Mouse (Mus musculus) neural tube, embryonic 12.5 days (tissue): ENCODE results near the gene Tank. TPM values are rescaled to one million over a fixed set of nuclear protein-coding genes. Genes with fewer than 3 reads are reported as not detected.

ENCODE experiments used
- ATAC-seq: fragments of 200-750 bp; cut with Nextera tagmentation; 2 replicates; pipeline ENCODE4 v1.8.0; 2017; ENCODE audit warnings: low read depth, mild to moderate bottlenecking, moderate TSS enrichment, moderate library complexity; ENCODE audit not compliant: low FRiP score
- H3K27ac ChIP-seq: fragments of 300-500 bp; sonication (generic); 2 replicates; pipeline ENCODE4 v1.5.1; 2016
- H3K27me3 ChIP-seq: fragments of 300-500 bp; sonication (generic); replicated peaks from 2 replicates; pipeline ENCODE4 v1.6.1; 2016; ENCODE audit warnings: mild to moderate bottlenecking
- H3K36me3 ChIP-seq: fragments of 300-500 bp; sonication (generic); 2 replicates; pipeline ENCODE4 v1.6.1; 2016; ENCODE audit warnings: mild to moderate bottlenecking
- H3K4me1 ChIP-seq: fragments of 300-500 bp; sonication (generic); 2 replicates; pipeline ENCODE4 v1.6.1; 2016
- H3K4me2 ChIP-seq: fragments of 300-500 bp; sonication (generic); replicated peaks from 2 replicates; pipeline ENCODE4 v1.6.1; 2016; ENCODE audit warnings: mild to moderate bottlenecking
- H3K4me3 ChIP-seq: fragments of 300-500 bp; sonication (generic); 2 replicates; pipeline ENCODE4 v1.5.1; 2016
- H3K9ac ChIP-seq: fragments of 300-500 bp; sonication (generic); 2 replicates; pipeline ENCODE4 v1.6.1; 2016; ENCODE audit warnings: mild to moderate bottlenecking
- H3K9me3 ChIP-seq: fragments of 300-500 bp; sonication (generic); 2 replicates; pipeline ENCODE4 v1.6.1; 2016; ENCODE audit warnings: mild to moderate bottlenecking
- WGBS: fragments of 180-500 bp; shearing (Covaris S2); methylation state at CpG from one replicate; pipeline ENCODE4 v1.1.7; 2016; 5-methylcytosine and 5-hydroxymethylcytosine counted together
- polyA plus RNA-seq: library from polyadenylated mRNA; unstranded; fragments of >200 nt; fragmentation: Nextera tagmentation; extraction: Ambion mirVana; gene quantifications from 2 replicates; pipeline ENCODE4 v1.2.1, GENCODE M21; 2016

The Tank gene
- polyA plus RNA-seq, 1 experiment from 2014 or later, result 29.8 TPM

DNA sequence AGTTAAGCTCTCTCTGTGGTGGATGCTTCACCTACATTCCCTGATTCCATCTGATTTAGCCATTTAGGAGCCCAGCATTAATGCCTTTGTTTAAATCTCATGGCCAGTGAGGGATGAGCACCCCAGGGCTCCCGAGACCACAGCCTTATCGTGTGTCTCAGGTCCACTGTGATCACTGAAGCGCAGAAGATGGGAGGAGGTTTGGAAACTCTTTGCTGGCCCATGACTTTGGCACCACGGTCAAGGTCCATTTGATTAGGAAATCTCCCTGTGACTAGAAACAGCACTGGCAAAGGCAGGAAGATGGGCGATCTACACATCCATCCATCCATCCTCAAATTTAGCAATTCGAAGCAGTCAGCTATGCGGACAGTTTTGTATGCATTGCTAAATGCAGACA, 89.0 kb downstream of the Tank start:
- Histone ChIP-seq H3K4me3 (no peak overlapping the region), H3K4me1 (no peaks in the 10 kb centered on the region), H3K9ac (no peak overlapping the region), H3K4me2 (no peak overlapping the region), H3K27ac (no peak overlapping the region), H3K9me3 (no peaks in the 10 kb centered on the region), H3K36me3 (no peaks in the 10 kb centered on the region), H3K27me3 (no peaks in the 10 kb centered on the region)
- no peak for ATAC-seq
- 88% methylated on average over 7 of the region's 7 CpGs for WGBS

- WGBS, result 44% methylated on average over 4 of the region's 4 CpGs
- Histone ChIP-seq H3K4me3 (no peak overlapping the region), H3K9ac (no peak overlapping the region), H3K4me2 (no peak overlapping the region), H3K9me3 (no peaks in the 10 kb centered on the region), H3K4me1 (no peaks in the 10 kb centered on the region), H3K27me3 (no peaks in the 10 kb centered on the region), H3K36me3 (no peaks in the 10 kb centered on the region), H3K27ac (no peak overlapping the region)
- ATAC-seq, result no peak
Measured at GRCm38 (mm10) chr2:61668260-61668659, 89.9 kb downstream of the Tank start.

GRCm38 (mm10) chr2:61674555-61674954, 96.2 kb downstream of the Tank start:
- Histone ChIP-seq H3K4me3 (no peak overlapping the region), H3K9me3 (no peaks in the 10 kb centered on the region), H3K27ac (no peak overlapping the region), H3K9ac (no peak overlapping the region), H3K4me1 (no peaks in the 10 kb centered on the region), H3K36me3 (no peaks in the 10 kb centered on the region), H3K27me3 (no peaks in the 10 kb centered on the region), H3K4me2 (no peak overlapping the region)
- 91% methylated on average over 3 of the region's 3 CpGs for WGBS
- ATAC-seq, result no peak

DNA sequence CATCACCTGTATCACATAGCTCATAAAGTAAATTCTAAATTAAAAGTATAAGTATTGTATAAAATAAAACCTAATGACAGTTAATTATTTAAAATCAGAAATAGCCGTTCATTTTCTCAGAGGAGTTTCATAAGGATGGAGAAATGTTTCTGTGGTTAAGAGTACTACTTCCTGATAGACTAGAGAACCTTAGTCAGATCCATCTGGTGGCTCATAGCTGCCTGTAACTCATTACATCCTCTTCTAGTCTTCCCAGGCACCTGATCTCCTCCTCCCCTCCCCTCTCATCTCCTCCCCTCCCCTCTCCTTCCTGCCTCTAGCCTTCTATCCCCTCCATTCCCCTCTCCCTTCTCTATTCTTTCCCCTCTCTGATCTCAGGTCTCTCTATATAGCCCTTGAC, 103.2 kb downstream of the Tank start:
- WGBS, result 83% methylated on average over 1 of the region's 1 CpGs
- Histone ChIP-seq H3K4me3 (no peak overlapping the region), H3K36me3 (no peaks in the 10 kb centered on the region), H3K27ac (no peak overlapping the region), H3K27me3 (no peaks in the 10 kb centered on the region), H3K4me1 (no peaks in the 10 kb centered on the region), H3K9ac (no peak overlapping the region), H3K9me3 (no peaks in the 10 kb centered on the region), H3K4me2 (no peak overlapping the region)
- no peak for ATAC-seq

DNA sequence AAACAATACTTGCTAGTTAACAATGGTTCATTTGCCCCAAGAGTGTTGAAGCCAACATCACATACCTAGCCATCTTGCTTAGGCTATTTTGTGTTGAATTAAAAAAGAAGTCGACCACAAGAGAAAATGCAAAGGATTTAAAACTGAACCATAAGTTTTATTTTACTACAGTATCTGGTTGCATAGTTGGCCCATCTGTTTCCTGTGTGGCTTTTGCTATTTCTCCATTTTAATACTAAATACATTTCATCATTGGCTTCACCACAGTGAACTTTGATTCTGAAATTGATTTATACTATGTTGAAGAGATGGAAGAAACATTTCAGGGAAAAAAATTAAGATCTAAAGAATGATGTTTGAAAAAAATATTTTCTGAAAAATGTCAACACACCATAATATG, 108.1 kb downstream of the Tank start:
- H3K36me3 ChIP-seq, result no peaks in the 10 kb centered on the region
- no peak overlapping the region for H3K4me3 ChIP-seq
- ATAC-seq, result no peak
- H3K27ac ChIP-seq, result no peak overlapping the region
- H3K4me1 ChIP-seq, result no peaks in the 10 kb centered on the region
- H3K27me3 ChIP-seq, result no peaks in the 10 kb centered on the region
- H3K9me3 ChIP-seq, result no peaks in the 10 kb centered on the region
- no peak overlapping the region for H3K4me2 ChIP-seq
- H3K9ac ChIP-seq, result no peak overlapping the region
- 81% methylated on average over 1 of the region's 1 CpGs for WGBS

GRCm38 (mm10) chr2:61689086-61689485, 110.7 kb downstream of the Tank start:
- no peaks in the 10 kb centered on the region for H3K9me3 ChIP-seq
- H3K27ac ChIP-seq, result no peak overlapping the region
- H3K36me3 ChIP-seq, result no peaks in the 10 kb centered on the region
- H3K4me2 ChIP-seq, result no peak overlapping the region
- H3K27me3 ChIP-seq, result no peaks in the 10 kb centered on the region
- no peaks in the 10 kb centered on the region for H3K4me1 ChIP-seq
- no peak for ATAC-seq
- no peak overlapping the region for H3K4me3 ChIP-seq
- H3K9ac ChIP-seq, result no peak overlapping the region
- WGBS, result 89% methylated on average over 3 of the region's 3 CpGs

Other genes with a start within 250 kb of the Tank start
- gene Psmd14, start 133.1 kb downstream of the Tank start, polyA plus RNA-seq, result 226 and 227 TPM in 2 replicates
- gene Tbr1, start 224.3 kb downstream of the Tank start, polyA plus RNA-seq, result 0.11 and 0.15 TPM in 2 replicates